Mouse (Mus musculus) cerebellum, adult 11-12 months (tissue): ENCODE measurements around the gene Kdm1a.

Source experiments
- DNase-seq: peaks from one replicate; pipeline ENCODE4 v3.0.0; 2022

Kdm1a gene

GRCm38 (mm10) chr4:136519866-136520265 lies 82.7 kb downstream of the Kdm1a start:
- DNase-seq: no peak

GRCm38 (mm10) chr4:136518576-136518975 lies 83.9 kb downstream of the Kdm1a start:
- DNase-seq: no peak

- no peak for DNase-seq
These were observed 84.4 kb downstream of the Kdm1a start for GRCm38 (mm10) chr4:136518141-136518540.

GRCm38 (mm10) chr4:136512905-136513304 lies 89.6 kb downstream of the Kdm1a start:
- DNase-seq: peak; percentile 13

- no peak for DNase-seq
These were observed 90.8 kb downstream of the Kdm1a start for GRCm38 (mm10) chr4:136511708-136512107.

GRCm38 (mm10) chr4:136509857-136510256 lies 92.7 kb downstream of the Kdm1a start:
- DNase-seq: no peak

GRCm38 (mm10) chr4:136505426-136506215 lies 96.9 kb downstream of the Kdm1a start:
- DNase-seq: no peak
